Mouse (Mus musculus): ENCODE measurements around the gene Hip1.
"Not testable (repeated sequence)": the region's sequence is repeated elsewhere in the genome, so short reads cannot be mapped to it uniquely, and the experiment has no call there.

Gene Hip1

GRCm38 (mm10) chr5:135369196-135369595 lies 175.7 kb downstream of the Hip1 start:
- not testable (repeated sequence) for DNase-seq (ENCODE audit: low read depth, low spot score)

- DNase-seq (ENCODE audit: low read depth, low spot score) = no peak
Measured at GRCm38 (mm10) chr5:135368312-135368711, 176.6 kb downstream of the Hip1 start.

GRCm38 (mm10) chr5:135367841-135368240 lies 177.1 kb downstream of the Hip1 start:
- peak; percentile 56 for DNase-seq (ENCODE audit: low read depth, low spot score)

GRCm38 (mm10) chr5:135363540-135363939 lies 181.4 kb downstream of the Hip1 start:
- DNase-seq (ENCODE audit: low read depth, low spot score) = peak; percentile 46

- DNase-seq (ENCODE audit: low read depth, low spot score) = no peak
Measured at GRCm38 (mm10) chr5:135362572-135362971, 182.3 kb downstream of the Hip1 start.

- DNase-seq (ENCODE audit: low read depth, low spot score) = no peak
Measured at GRCm38 (mm10) chr5:135359772-135360171, 185.1 kb downstream of the Hip1 start.

- DNase-seq (ENCODE audit: low read depth, low spot score) = no peak
Measured at GRCm38 (mm10) chr5:135357556-135357955, 187.4 kb downstream of the Hip1 start.

All from CD4-positive, CD25-positive, alpha-beta regulatory T cell, adult 2 months (primary cell).